Mouse (Mus musculus) MEL (cell line): ENCODE data around the gene Trmu. TPM values are rescaled to one million over a fixed set of nuclear protein-coding genes. Genes with fewer than 3 reads are reported as not detected.
A peak's percentile ranks its signal among the peaks of the same experiment; 100 is the strongest.

Experiments used
- DNase-seq: peaks from one replicate; pipeline ENCODE4 v3.0.0; 2011; ENCODE audit warnings: low read depth, low spot score
- H3K27ac ChIP-seq: 2 replicates; pipeline ENCODE4 v1.5.1; 2012; ENCODE audit warnings: low read depth, mild to moderate bottlenecking, control low read depth, low read length, moderate library complexity; ENCODE audit not compliant: control insufficient read depth
- H3K27me3 ChIP-seq, 2 experiments: fragments of 150-350 bp in 1 of 2; sonication (generic) in 1 of 2; 2 replicates each; pipeline ENCODE4 v1.6.1; 2012; ENCODE audit warnings: low read length in 2 of 2, mild to moderate bottlenecking in 2 of 2, improper control_type of control experiment in 1 of 2, moderate library complexity in 1 of 2; ENCODE audit not compliant: insufficient read depth in 2 of 2, control insufficient read depth in 1 of 2
- H3K36me3 ChIP-seq, 2 experiments: 2 replicates each; pipeline ENCODE4 v1.6.1; 2012 to 2014; ENCODE audit warnings: low read length in 2 of 2, improper control_type of control experiment in 1 of 2, inconsistent platforms in 1 of 2, mild to moderate bottlenecking in 1 of 2; ENCODE audit not compliant: insufficient read depth in 2 of 2, control insufficient read depth in 1 of 2
- H3K4me1 ChIP-seq, 2 experiments: fragments of 150-350 bp in 1 of 2; sonication (generic) in 1 of 2; 2 replicates each; pipeline ENCODE4 v1.6.1; 2012; ENCODE audit warnings: low read length in 2 of 2, improper control_type of control experiment in 1 of 2, mild to moderate bottlenecking in 1 of 2; ENCODE audit not compliant: insufficient read depth in 2 of 2, control insufficient read depth in 1 of 2
- H3K4me3 ChIP-seq, 2 experiments: fragments of 150-350 bp in 1 of 2; sonication (generic) in 1 of 2; 2 replicates each; pipeline ENCODE4 v1.5.1; 2012; ENCODE audit warnings: low read depth in 2 of 2, low read length in 2 of 2, mild to moderate bottlenecking in 2 of 2, moderate library complexity in 2 of 2, control low read depth in 1 of 2, improper control_type of control experiment in 1 of 2; ENCODE audit not compliant: control insufficient read depth in 1 of 2, insufficient read depth in 1 of 2
- H3K79me2 ChIP-seq: 2 replicates; pipeline ENCODE4 v1.6.1; 2012; ENCODE audit warnings: mild to moderate bottlenecking, low read length, moderate library complexity; ENCODE audit not compliant: control insufficient read depth, poor library complexity, insufficient read depth
- H3K9ac ChIP-seq: 2 replicates; pipeline ENCODE4 v1.6.1; 2012; ENCODE audit warnings: low read depth, mild to moderate bottlenecking, control low read depth, low read length, moderate library complexity; ENCODE audit not compliant: control insufficient read depth, poor library complexity, severe bottlenecking
- H3K9me3 ChIP-seq: fragments of 150-350 bp; sonication (generic); replicated peaks from 2 replicates; pipeline ENCODE4 v1.6.1; 2012; ENCODE audit warnings: mild to moderate bottlenecking, low read length, improper control_type of control experiment, moderate library complexity; ENCODE audit not compliant: insufficient read depth
- BHLHE40 ChIP-seq: IDR thresholded peaks from 2 replicates; pipeline ENCODE4 v1.6.1; 2012; ENCODE audit warnings: low read depth, mild to moderate bottlenecking, inconsistent platforms, low read length, improper control_type of control experiment, borderline replicate concordance
- CHD1 ChIP-seq: IDR thresholded peaks from 2 replicates; pipeline ENCODE4 v1.6.1; 2012; ENCODE audit warnings: low read depth, mild to moderate bottlenecking, inconsistent platforms, low read length, improper control_type of control experiment
- CHD2 ChIP-seq: IDR thresholded peaks from 2 replicates; pipeline ENCODE4 v1.6.1; 2011; ENCODE audit warnings: low read length, improper control_type of control experiment
- CTCF ChIP-seq, 3 experiments: IDR thresholded peaks in 2 of 3; conservative IDR thresholded peaks in 1 of 3; 2 replicates each; pipeline ENCODE4 v1.5.1; 2011 to 2012; ENCODE audit warnings: low read length in 3 of 3, low read depth in 2 of 3, mild to moderate bottlenecking in 2 of 3, improper control_type of control experiment in 1 of 3, inconsistent platforms in 1 of 3, mixed read lengths in 1 of 3, moderate library complexity in 1 of 3; ENCODE audit not compliant: control insufficient read depth in 1 of 3, insufficient read depth in 1 of 3, poor library complexity in 1 of 3, severe bottlenecking in 1 of 3
- E2F4 ChIP-seq: IDR thresholded peaks from 2 replicates; pipeline ENCODE4 v1.6.1; 2011; ENCODE audit warnings: low read depth, low read length, improper control_type of control experiment, borderline replicate concordance
- ELF1 ChIP-seq: IDR thresholded peaks from 2 replicates; pipeline ENCODE4 v1.6.1; 2014; ENCODE audit warnings: low read depth, mild to moderate bottlenecking, inconsistent platforms, low read length, improper control_type of control experiment, moderate library complexity
- GABPA ChIP-seq: IDR thresholded peaks from 2 replicates; pipeline ENCODE4 v1.6.1; 2012; ENCODE audit warnings: low read depth, mild to moderate bottlenecking, inconsistent platforms, low read length, improper control_type of control experiment, moderate library complexity
- GATA1 ChIP-seq: IDR thresholded peaks from 2 replicates; pipeline ENCODE4 v1.6.1; 2011; ENCODE audit warnings: low read depth, low read length, improper control_type of control experiment
- HCFC1 ChIP-seq: IDR thresholded peaks from 2 replicates; pipeline ENCODE4 v1.6.1; 2012; ENCODE audit warnings: low read depth, mild to moderate bottlenecking, inconsistent platforms, low read length, improper control_type of control experiment, moderate library complexity
- JUND ChIP-seq: IDR thresholded peaks from 2 replicates; pipeline ENCODE4 v1.6.1; 2011; ENCODE audit warnings: low read depth, mild to moderate bottlenecking, improper control_type of control experiment, low read length
- MAFK ChIP-seq: IDR thresholded peaks from 2 replicates; pipeline ENCODE4 v1.6.1; 2011; ENCODE audit warnings: low read depth, mild to moderate bottlenecking, low read length, improper control_type of control experiment, borderline replicate concordance
- NRF1 ChIP-seq: IDR thresholded peaks from 2 replicates; pipeline ENCODE4 v1.6.1; 2014; ENCODE audit warnings: low read depth, mild to moderate bottlenecking, inconsistent platforms, low read length, improper control_type of control experiment, moderate library complexity; ENCODE audit not compliant: poor library complexity, insufficient read depth, severe bottlenecking
- POLR2A ChIP-seq, 2 experiments: IDR thresholded peaks; 2 replicates each; pipeline ENCODE4 v1.6.1; 2011 to 2012; ENCODE audit warnings: low read length in 2 of 2, mild to moderate bottlenecking in 2 of 2, control low read depth in 1 of 2, improper control_type of control experiment in 1 of 2, low read depth in 1 of 2, moderate library complexity in 1 of 2; ENCODE audit not compliant: control insufficient read depth in 1 of 2, insufficient read depth in 1 of 2, poor library complexity in 1 of 2
- POLR2AphosphoS2 ChIP-seq: IDR thresholded peaks from 2 replicates; pipeline ENCODE4 v1.6.1; 2011; ENCODE audit warnings: low read length, improper control_type of control experiment
- RAD21 ChIP-seq: IDR thresholded peaks from 2 replicates; pipeline ENCODE4 v1.6.1; 2011; ENCODE audit warnings: mild to moderate bottlenecking, low read depth, low read length, improper control_type of control experiment
- RCOR1 ChIP-seq: IDR thresholded peaks from 2 replicates; pipeline ENCODE4 v1.6.1; 2012; ENCODE audit warnings: low read depth, mild to moderate bottlenecking, inconsistent platforms, low read length, improper control_type of control experiment
- SMC3 ChIP-seq: IDR thresholded peaks from 2 replicates; pipeline ENCODE4 v1.6.1; 2011; ENCODE audit warnings: low read depth, low read length, improper control_type of control experiment
- TAL1 ChIP-seq: IDR thresholded peaks from 2 replicates; pipeline ENCODE4 v1.6.1; 2012; ENCODE audit warnings: mild to moderate bottlenecking, inconsistent platforms, low read length, moderate library complexity, mixed read lengths
- TCF12 ChIP-seq: IDR thresholded peaks from 2 replicates; pipeline ENCODE4 v1.6.1; 2014; ENCODE audit warnings: low read depth, mild to moderate bottlenecking, inconsistent platforms, low read length, improper control_type of control experiment, moderate library complexity
- ZC3H11A ChIP-seq: IDR thresholded peaks from 2 replicates; pipeline ENCODE4 v1.6.1; 2012; ENCODE audit warnings: low read depth, mild to moderate bottlenecking, inconsistent platforms, low read length, improper control_type of control experiment
- polyA plus RNA-seq, 2 experiments: library from polyadenylated mRNA; stranded (reverse) in 1 of 2; unstranded in 1 of 2; fragments of >175 nt in 1 of 2; fragments of >200 nt in 1 of 2; gene quantifications; 2 replicates each; pipeline versions ENCODE4 v1.2.1 to v1.2.4; 2012; ENCODE audit warnings: low replicate concordance in 2 of 2, low read depth in 1 of 2; ENCODE audit not compliant: insufficient read length in 2 of 2, insufficient read depth in 1 of 2, missing spikeins in 1 of 2
- total RNA-seq: library from RNA; depleted of rRNA; stranded (reverse); fragments of 300-350 nt; gene quantifications from 2 replicates; pipeline ENCODE4 v1.2.3, GENCODE M21; 2012

The Trmu gene
- total and polyA plus RNA-seq, 3 experiments: 21.9 to 22.2 TPM; not detected in 1

DNA sequence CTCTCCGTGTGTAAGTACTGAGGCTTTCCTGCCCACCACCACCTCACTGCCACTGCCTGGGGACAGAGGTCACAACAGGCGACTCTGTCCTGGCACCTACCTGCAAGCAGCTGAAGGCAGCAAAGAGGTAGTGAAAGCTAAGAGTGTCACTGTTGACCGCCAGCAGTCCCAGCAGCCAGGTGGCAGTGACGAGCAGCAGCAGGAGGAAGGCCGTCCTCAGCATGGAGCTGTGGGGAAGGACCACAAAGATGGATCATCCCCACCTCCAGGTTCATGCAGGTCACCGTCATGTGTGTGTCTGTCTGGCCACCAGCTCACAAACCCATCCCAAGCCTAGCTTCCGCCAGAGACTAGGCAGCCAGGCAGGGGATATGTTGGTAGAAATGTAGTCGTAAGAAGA is 24.7 kb downstream of the Trmu start:
- DNase-seq: peak; percentile 33
- Histone ChIP-seq H3K36me3 (peaks cover 0 to 2% of the 10 kb centered on the region in 2 experiments; a peak in 1 of 4 replicates), H3K27me3 (no peaks in the 10 kb centered on the region)

DNA sequence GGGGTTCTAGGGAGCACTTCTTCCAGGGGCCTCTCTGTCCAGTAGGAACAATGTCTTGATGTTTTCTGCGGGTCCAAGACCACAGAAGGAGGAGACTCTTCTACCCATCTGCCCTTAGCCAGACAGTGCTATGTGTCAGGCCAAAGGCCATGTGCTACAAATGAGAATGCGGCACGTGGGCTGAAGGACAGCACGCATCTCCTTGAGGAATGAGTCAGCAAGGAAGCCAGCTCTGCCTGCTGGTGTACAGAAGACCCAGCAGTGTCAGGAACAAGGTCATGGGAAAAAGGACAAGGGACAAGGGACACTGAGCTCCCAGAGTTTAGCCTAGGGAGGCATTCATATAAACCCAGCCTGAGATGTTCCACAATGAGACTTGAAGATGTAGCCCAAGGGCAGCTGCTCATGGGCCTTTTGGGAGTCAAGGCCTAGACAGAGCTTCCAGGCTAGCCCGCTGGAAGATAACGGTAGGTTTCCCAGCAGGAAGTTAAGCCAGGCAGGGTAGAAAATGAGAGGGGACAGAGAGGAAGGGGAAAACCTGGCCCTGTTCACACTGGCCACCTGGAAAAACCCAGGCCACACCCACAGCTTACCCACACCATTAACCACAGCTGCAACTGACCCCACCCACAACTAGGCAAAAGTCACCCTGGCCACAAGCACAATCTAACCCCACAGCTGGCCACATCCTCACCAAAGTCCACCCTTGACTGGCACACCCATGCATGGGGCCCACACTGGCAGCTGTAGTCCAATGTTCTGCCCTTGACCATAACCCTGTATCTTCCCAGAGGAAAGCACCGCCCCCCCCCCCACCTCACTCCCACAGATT is 29.8 kb downstream of the Trmu start:
- no peaks in the 10 kb centered on the region for H3K9me3 ChIP-seq
- no peak overlapping the region for H3K4me3 ChIP-seq
- no peaks in the 10 kb centered on the region for H3K79me2 ChIP-seq
- H3K27me3 ChIP-seq: no peaks in the 10 kb centered on the region
- no peaks in the 10 kb centered on the region for H3K36me3 ChIP-seq
- H3K4me1 ChIP-seq: peaks cover 0 to 17% of the 10 kb centered on the region in 2 experiments; a peak in 2 of 4 replicates
- no peak for DNase-seq
- no peak overlapping the region for H3K9ac ChIP-seq
- TF ChIP-seq TCF12 (no peak), NRF1 (no peak), JUND (no peak), POLR2AphosphoS2 (no peak), TAL1 (no peak), E2F4 (no peak), BHLHE40 (no peak), CHD1 (no peak), CTCF (IDR thresholded peaks at IDR 0.05 in 2 of 3, conservative IDR thresholded peaks at IDR 0.05 in 1 of 3; ENCODE audit: control insufficient read depth in 1 of 3, insufficient read depth in 1 of 3, low read depth in 2 of 3, low read length in 3 of 3, poor library complexity in 1 of 3, severe bottlenecking in 1 of 3) (no peak), POLR2A (IDR thresholded peaks at IDR 0.05; ENCODE audit: control insufficient read depth in 1 of 2, insufficient read depth in 1 of 2, low read depth in 1 of 2, low read length in 2 of 2, poor library complexity in 1 of 2) (no peak), CHD2 (no peak), MAFK (no peak), ELF1 (no peak), HCFC1 (no peak)
- H3K27ac ChIP-seq: no peak overlapping the region

More for the DNA sequence above, 24.7 kb downstream of the Trmu start:
- TF ChIP-seq TAL1 (no peak), RAD21 (peak; percentile 48), SMC3 (peak; percentile 74), ZC3H11A (peak; percentile 32; the same call in 1 of the 2 replicates), CTCF (IDR thresholded peaks at IDR 0.05 in 2 of 3, conservative IDR thresholded peaks at IDR 0.05 in 1 of 3; ENCODE audit: control insufficient read depth in 1 of 3, insufficient read depth in 1 of 3, low read depth in 2 of 3, low read length in 3 of 3, poor library complexity in 1 of 3, severe bottlenecking in 1 of 3) (peak; percentile 50 to 81 (median 68)), GABPA (no peak), GATA1 (no peak), RCOR1 (no peak), BHLHE40 (no peak)
- Histone ChIP-seq H3K27ac (no peak overlapping the region), H3K4me1 (peaks cover 0 to 21% of the 10 kb centered on the region in 2 experiments; a peak in 3 of 4 replicates), H3K79me2 (no peaks in the 10 kb centered on the region), H3K9ac (no peak overlapping the region), H3K9me3 (no peaks in the 10 kb centered on the region), H3K4me3 (no peak overlapping the region)
